Mouse (Mus musculus): ENCODE results near the gene Gm21977.
"Not testable (repeated sequence)": the region's sequence is repeated elsewhere in the genome, so short reads cannot be mapped to it uniquely, and the experiment has no call there.

The Gm21977 gene

GRCm38 (mm10) chr14:42853377-42853776, at the start of gene Gm21977:
Gene Gm21977 (minus strand): TSS chr14:42853477.
- DNase-seq (ENCODE audit: low spot score in 2 of 2): not testable (repeated sequence)
